Mouse (Mus musculus) heart, embryonic 11.5 days (tissue): Measurements from ENCODE around the gene Gfod2. TPM values are rescaled to one million over a fixed set of nuclear protein-coding genes. Genes with fewer than 3 reads are reported as not detected.

ENCODE experiments used
- ATAC-seq: fragments of 200-750 bp; cut with Nextera tagmentation; replicated peaks from 2 replicates; pipeline ENCODE4 v1.8.0; 2017; ENCODE audit warnings: moderate library complexity; ENCODE audit not compliant: insufficient number of reproducible peaks, low FRiP score, low TSS enrichment
- H3K27ac ChIP-seq: fragments of 300-500 bp; sonication (generic); 2 replicates; pipeline ENCODE4 v1.5.1; 2014; ENCODE audit warnings: mild to moderate bottlenecking, low read depth, low read length
- H3K27me3 ChIP-seq: fragments of 300-500 bp; sonication (generic); 2 replicates; pipeline ENCODE4 v1.6.1; 2014; ENCODE audit warnings: mild to moderate bottlenecking, low read length, mixed read lengths; ENCODE audit not compliant: control insufficient read depth, insufficient read depth
- H3K36me3 ChIP-seq: fragments of 300-500 bp; sonication (generic); 2 replicates; pipeline ENCODE4 v1.6.1; 2014; ENCODE audit warnings: mild to moderate bottlenecking, low read length, moderate library complexity, mixed read lengths; ENCODE audit not compliant: control insufficient read depth, insufficient read depth
- H3K4me1 ChIP-seq: fragments of 300-500 bp; sonication (generic); 2 replicates; pipeline ENCODE4 v1.6.1; 2014; ENCODE audit warnings: low read length; ENCODE audit not compliant: control insufficient read depth, insufficient read depth
- H3K4me2 ChIP-seq: fragments of 300-500 bp; sonication (generic); 2 replicates; pipeline ENCODE4 v1.6.1; 2014; ENCODE audit warnings: mild to moderate bottlenecking, moderate library complexity
- H3K4me3 ChIP-seq: fragments of 300-500 bp; sonication (generic); 2 replicates; pipeline ENCODE4 v1.5.1; 2014; ENCODE audit warnings: low read depth, low read length
- H3K9ac ChIP-seq: fragments of 300-500 bp; sonication (generic); 2 replicates; pipeline ENCODE4 v1.6.1; 2014; ENCODE audit warnings: mild to moderate bottlenecking, low read depth, low read length, moderate library complexity
- H3K9me3 ChIP-seq: fragments of 300-500 bp; sonication (generic); replicated peaks from 2 replicates; pipeline ENCODE4 v1.6.1; 2016; ENCODE audit warnings: low read length; ENCODE audit not compliant: control insufficient read depth
- WGBS: fragments of 180-500 bp; shearing (Covaris S2); extraction: QIAGEN DNeasy Blood & Tissue Kit; methylation state at CpG from one replicate; pipeline ENCODE4 v1.1.7; 2014; ENCODE audit not compliant: insufficient replicate concordance; 5-methylcytosine and 5-hydroxymethylcytosine counted together
- polyA plus RNA-seq: library from polyadenylated mRNA; unstranded; fragments of >200 nt; fragmentation: Nextera tagmentation; extraction: Ambion mirVana; gene quantifications from 2 replicates; pipeline ENCODE4 v1.2.1, GENCODE M21; 2014

The Gfod2 gene
- polyA plus RNA-seq, 1 experiment from 2014 or later = 8.0 TPM

GRCm38 (mm10) chr8:105743301-105743700, 15.2 kb downstream of the Gfod2 start:
- no peaks in the 10 kb centered on the region for H3K27me3 ChIP-seq
- no peak overlapping the region for H3K9ac ChIP-seq
- H3K4me3 ChIP-seq = no peak overlapping the region
- no peak overlapping the region for H3K27ac ChIP-seq
- 74% methylated on average over 4 of the region's 4 CpGs for WGBS
- no peaks in the 10 kb centered on the region for H3K36me3 ChIP-seq
- no peaks in the 10 kb centered on the region for H3K9me3 ChIP-seq
- H3K4me1 ChIP-seq = peaks cover 3% of the 10 kb centered on the region
- ATAC-seq = no peak
- no peak overlapping the region for H3K4me2 ChIP-seq

- Histone ChIP-seq H3K9me3 (no peaks in the 10 kb centered on the region), H3K27ac (no peak overlapping the region), H3K4me1 (no peaks in the 10 kb centered on the region; the same call in 1 of the 2 replicates), H3K4me3 (no peak overlapping the region), H3K9ac (no peak overlapping the region), H3K4me2 (no peak overlapping the region), H3K27me3 (no peaks in the 10 kb centered on the region), H3K36me3 (no peaks in the 10 kb centered on the region)
- WGBS = 88% methylated on average over 5 of the region's 5 CpGs
- ATAC-seq = no peak
Measured at GRCm38 (mm10) chr8:105739216-105739615, 19.2 kb downstream of the Gfod2 start.

GRCm38 (mm10) chr8:105732186-105732585, 26.3 kb downstream of the Gfod2 start:
- 80% methylated on average over 5 of the region's 5 CpGs for WGBS
- no peak for ATAC-seq
- no peaks in the 10 kb centered on the region for H3K4me1 ChIP-seq

GRCm38 (mm10) chr8:105727397-105728124, 30.9 kb downstream of the Gfod2 start:
- peak; percentile 68 for ATAC-seq

More at GRCm38 (mm10) chr8:105732186-105732585, 26.3 kb downstream of the Gfod2 start:
- H3K27ac ChIP-seq = no peak overlapping the region
- no peak overlapping the region for H3K4me3 ChIP-seq
- no peak overlapping the region for H3K4me2 ChIP-seq
- H3K9ac ChIP-seq = no peak overlapping the region
- no peaks in the 10 kb centered on the region; the same call in 1 of the 2 replicates for H3K36me3 ChIP-seq
- H3K27me3 ChIP-seq = no peaks in the 10 kb centered on the region
- H3K9me3 ChIP-seq = no peaks in the 10 kb centered on the region

GRCm38 (mm10) chr8:105725726-105726125, 32.7 kb downstream of the Gfod2 start:
- WGBS = 66% methylated on average over 5 of the region's 5 CpGs
- Histone ChIP-seq H3K4me3 (no peak overlapping the region), H3K27me3 (no peaks in the 10 kb centered on the region), H3K4me1 (no peaks in the 10 kb centered on the region), H3K36me3 (no peaks in the 10 kb centered on the region; the same call in none of the 2 replicates), H3K27ac (no peak overlapping the region), H3K9me3 (no peaks in the 10 kb centered on the region), H3K9ac (no peak overlapping the region), H3K4me2 (no peak overlapping the region)
- no peak for ATAC-seq

More at GRCm38 (mm10) chr8:105727397-105728124, 30.9 kb downstream of the Gfod2 start:
- H3K4me2 ChIP-seq = no peak overlapping the region
- H3K27me3 ChIP-seq = no peaks in the 10 kb centered on the region
- no peaks in the 10 kb centered on the region for H3K9me3 ChIP-seq
- H3K27ac ChIP-seq = peak overlapping the region; percentile 48
- H3K4me1 ChIP-seq = no peaks in the 10 kb centered on the region
- no peak overlapping the region; the same call in 1 of the 2 replicates for H3K9ac ChIP-seq
- 73% methylated on average over 18 of the region's 18 CpGs for WGBS
- H3K4me3 ChIP-seq = no peak overlapping the region
- no peaks in the 10 kb centered on the region; the same call in none of the 2 replicates for H3K36me3 ChIP-seq

GRCm38 (mm10) chr8:105722861-105723260, 35.6 kb downstream of the Gfod2 start:
- H3K4me3 ChIP-seq = no peak overlapping the region
- WGBS = 87% methylated on average over 9 of the region's 9 CpGs
- H3K27ac ChIP-seq = no peak overlapping the region
- no peaks in the 10 kb centered on the region for H3K27me3 ChIP-seq
- no peak overlapping the region for H3K9ac ChIP-seq
- no peak overlapping the region for H3K4me2 ChIP-seq
- H3K4me1 ChIP-seq = no peaks in the 10 kb centered on the region
- ATAC-seq = no peak
- no peaks in the 10 kb centered on the region; the same call in none of the 2 replicates for H3K36me3 ChIP-seq
- H3K9me3 ChIP-seq = no peaks in the 10 kb centered on the region

- Histone ChIP-seq H3K36me3 (peaks cover 4% of the 10 kb centered on the region; the same call in 1 of the 2 replicates), H3K9ac (no peak overlapping the region), H3K4me2 (no peak overlapping the region), H3K4me1 (0 out of 2 replicates have a peak, but pooled peaks cover 3% of the 10 kb centered on the region), H3K27ac (no peak overlapping the region), H3K9me3 (no peaks in the 10 kb centered on the region), H3K4me3 (no peak overlapping the region), H3K27me3 (no peaks in the 10 kb centered on the region)
- WGBS = 84% methylated on average over 4 of the region's 4 CpGs
- no peak for ATAC-seq
Measured at GRCm38 (mm10) chr8:105719637-105720036, 38.8 kb downstream of the Gfod2 start.

GRCm38 (mm10) chr8:105716302-105716945, 42.0 kb downstream of the Gfod2 start:
- Histone ChIP-seq H3K36me3 (0 out of 2 replicates have a peak, but pooled peaks cover 4% of the 10 kb centered on the region), H3K4me3 (no peak overlapping the region), H3K4me1 (0 out of 2 replicates have a peak, but pooled peaks cover 3% of the 10 kb centered on the region), H3K27ac (no peak overlapping the region), H3K4me2 (no peak overlapping the region), H3K9me3 (no peaks in the 10 kb centered on the region), H3K9ac (no peak overlapping the region), H3K27me3 (no peaks in the 10 kb centered on the region)
- no peak for ATAC-seq
- WGBS = 89% methylated on average over 15 of the region's 15 CpGs
